Mouse (Mus musculus): ENCODE results near the gene Med28.

Gene Med28

GRCm38 (mm10) chr5:45510071-45510470 is 10.0 kb upstream of the Med28 start:
- no peak for DNase-seq (ENCODE audit: extremely low read depth, low read depth, low spot score)

- no peak for DNase-seq (ENCODE audit: extremely low read depth, low read depth, low spot score)
Measured at GRCm38 (mm10) chr5:45512908-45513307, 7.1 kb upstream of the Med28 start.

GRCm38 (mm10) chr5:45513511-45513910 is 6.5 kb upstream of the Med28 start:
- no peak for DNase-seq (ENCODE audit: extremely low read depth, low read depth, low spot score)

- no peak for DNase-seq (ENCODE audit: extremely low read depth, low read depth, low spot score)
Measured at GRCm38 (mm10) chr5:45514599-45514998, 5.4 kb upstream of the Med28 start.

- no peak for DNase-seq (ENCODE audit: extremely low read depth, low read depth, low spot score)
Measured at GRCm38 (mm10) chr5:45515151-45515743, 4.8 kb upstream of the Med28 start.

- DNase-seq (ENCODE audit: extremely low read depth, low read depth, low spot score), result no peak
Measured at GRCm38 (mm10) chr5:45520809-45521110, 731 bp downstream of the Med28 start.

DNA sequence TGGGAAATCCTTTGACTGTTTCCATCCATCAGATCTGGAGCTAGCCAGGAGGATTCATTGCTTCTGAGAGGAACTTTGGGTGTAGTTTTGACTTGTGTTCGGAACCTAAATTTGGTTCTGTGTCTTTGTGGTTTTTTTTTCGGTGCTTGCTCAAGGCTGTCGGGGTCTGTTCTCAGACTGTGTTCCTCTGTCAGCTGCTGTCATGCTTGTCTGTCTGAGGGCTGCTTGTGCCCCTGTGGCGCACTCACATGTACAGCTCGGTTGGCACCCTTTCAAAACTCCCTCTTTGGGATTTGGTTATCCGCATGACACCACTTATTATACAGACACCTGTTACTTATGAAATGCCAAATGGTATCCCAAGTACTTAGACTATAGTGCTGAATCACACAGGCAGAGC is 1.6 kb downstream of the Med28 start:
- DNase-seq (ENCODE audit: extremely low read depth, low read depth, low spot score), result no peak

DNA sequence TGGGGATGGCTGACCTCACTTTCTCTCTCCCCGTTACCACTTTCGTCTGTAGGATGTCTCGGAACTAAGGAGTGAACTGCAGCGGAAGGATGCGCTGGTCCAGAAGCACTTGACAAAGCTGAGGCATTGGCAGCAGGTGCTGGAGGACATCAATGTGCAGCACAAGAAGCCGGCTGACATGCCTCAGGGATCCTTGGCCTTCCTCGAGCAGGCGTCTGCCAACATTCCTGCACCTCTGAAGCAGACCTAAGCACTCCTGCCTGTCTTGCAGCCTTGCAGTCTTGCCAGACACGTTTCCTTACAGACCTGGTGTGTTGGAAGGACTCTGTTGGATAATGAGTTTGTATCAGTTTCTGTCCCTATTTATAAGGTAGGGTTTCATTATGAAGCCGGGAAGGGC is 5.1 kb downstream of the Med28 start:
- DNase-seq (ENCODE audit: extremely low read depth, low read depth, low spot score), result no peak

- no peak for DNase-seq (ENCODE audit: extremely low read depth, low read depth, low spot score)
Measured at GRCm38 (mm10) chr5:45526338-45526737, 6.3 kb downstream of the Med28 start.

- no peak for DNase-seq (ENCODE audit: extremely low read depth, low read depth, low spot score)
Measured at GRCm38 (mm10) chr5:45529696-45530095, 9.7 kb downstream of the Med28 start.

DNA sequence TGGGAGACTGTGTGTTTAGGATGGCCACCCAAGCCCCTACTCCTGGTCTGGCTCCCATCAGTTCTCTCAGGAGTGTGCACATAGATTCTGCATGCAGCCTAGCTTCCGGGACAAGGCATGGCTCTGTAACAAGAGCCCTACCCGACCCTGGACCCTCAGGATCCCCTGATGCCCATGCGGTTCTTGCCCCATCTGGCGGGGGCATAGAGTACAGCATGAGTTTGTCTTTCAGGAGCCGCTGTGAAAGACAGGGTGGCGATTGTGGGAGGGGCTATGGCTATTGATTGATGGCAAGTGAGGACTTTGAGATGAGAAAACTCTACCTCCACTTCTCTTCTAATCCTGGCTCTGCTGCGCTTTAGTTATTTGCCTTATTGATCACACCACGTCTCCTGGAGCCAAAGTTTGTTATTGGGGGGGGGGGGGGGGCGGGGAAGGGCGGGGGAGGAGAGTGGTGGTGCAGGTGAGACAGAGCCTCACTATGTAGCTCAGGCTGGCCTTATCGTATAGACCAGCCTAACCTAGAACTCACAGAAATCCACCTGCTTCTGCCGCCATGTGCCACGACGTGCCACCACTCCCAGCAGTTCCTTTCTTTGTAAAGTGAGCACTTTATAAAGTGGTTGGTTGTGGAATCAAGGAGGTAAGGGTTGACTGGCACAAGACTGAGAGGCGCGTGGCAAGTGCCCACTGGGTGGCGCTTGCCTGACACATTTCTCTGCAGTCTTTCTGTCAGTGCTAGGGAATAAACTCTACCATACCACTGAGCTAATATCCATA is 14.5 kb downstream of the Med28 start:
- DNase-seq (ENCODE audit: extremely low read depth, low read depth, low spot score), result no peak

DNA sequence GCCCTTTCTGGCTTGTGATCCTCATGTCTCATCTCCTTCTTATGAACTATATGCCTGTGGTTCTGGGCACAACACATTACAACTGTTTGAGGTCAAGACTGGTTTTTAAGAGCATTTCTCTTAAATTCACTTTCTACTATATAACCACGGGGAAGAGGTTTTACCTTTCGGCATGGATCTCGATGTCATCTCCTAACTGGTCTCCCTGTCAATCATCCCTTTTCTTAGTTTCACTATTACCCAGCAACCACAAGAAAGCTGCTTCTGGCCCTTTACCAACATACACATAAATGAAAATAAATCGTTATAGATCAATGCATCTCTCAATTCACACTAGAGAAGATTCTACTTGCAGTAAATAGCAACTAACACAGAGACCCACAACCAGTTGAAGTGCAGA is 15.1 kb downstream of the Med28 start:
- no peak for DNase-seq (ENCODE audit: extremely low read depth, low read depth, low spot score)

DNA sequence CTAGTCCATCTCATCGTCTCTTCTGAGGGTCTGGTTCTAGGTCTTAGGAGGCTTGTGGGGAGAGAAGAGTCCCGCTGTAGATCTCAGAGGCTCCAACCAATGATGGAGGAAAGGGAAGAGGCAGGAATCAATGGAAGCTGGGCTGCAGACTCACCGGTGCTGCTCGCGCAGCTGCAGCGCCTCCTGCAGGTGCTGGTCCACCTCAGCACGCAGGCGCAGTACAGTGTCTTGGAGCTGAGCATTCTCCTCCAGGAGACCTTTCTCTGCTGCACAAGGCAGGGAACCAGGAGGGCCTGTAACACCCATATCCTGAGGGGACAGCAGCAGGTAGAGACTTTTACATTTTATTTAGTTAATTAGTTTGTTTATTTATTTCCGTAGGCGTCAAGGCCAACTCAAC is 19.5 kb downstream of the Med28 start:
- no peak for DNase-seq (ENCODE audit: extremely low read depth, low read depth, low spot score)

GRCm38 (mm10) chr5:45543374-45543773 is 23.3 kb downstream of the Med28 start:
- no peak for DNase-seq (ENCODE audit: extremely low read depth, low read depth, low spot score)

DNA sequence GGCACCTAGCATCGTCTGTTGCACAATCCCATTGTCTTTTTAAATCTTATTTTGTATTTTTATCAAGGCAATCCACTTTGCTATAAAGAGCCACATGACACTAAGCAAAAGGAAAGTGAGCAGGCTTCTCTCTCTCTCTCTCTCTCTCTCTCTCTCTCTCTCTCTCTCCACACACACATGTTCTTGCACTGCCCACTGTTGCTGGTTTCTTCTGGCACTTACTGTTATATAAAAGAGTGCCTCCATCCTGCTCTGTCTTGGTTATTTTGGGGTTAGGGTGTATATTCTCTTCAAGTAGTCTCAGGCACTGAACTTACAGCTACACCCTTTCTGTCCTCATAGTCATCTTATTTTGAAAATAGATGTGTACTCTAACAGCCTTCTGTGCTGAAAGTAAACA is 29.6 kb downstream of the Med28 start:
- DNase-seq (ENCODE audit: extremely low read depth, low read depth, low spot score), result no peak

GRCm38 (mm10) chr5:45564054-45564453 is 44.0 kb downstream of the Med28 start:
- DNase-seq (ENCODE audit: extremely low read depth, low read depth, low spot score), result no peak

DNA sequence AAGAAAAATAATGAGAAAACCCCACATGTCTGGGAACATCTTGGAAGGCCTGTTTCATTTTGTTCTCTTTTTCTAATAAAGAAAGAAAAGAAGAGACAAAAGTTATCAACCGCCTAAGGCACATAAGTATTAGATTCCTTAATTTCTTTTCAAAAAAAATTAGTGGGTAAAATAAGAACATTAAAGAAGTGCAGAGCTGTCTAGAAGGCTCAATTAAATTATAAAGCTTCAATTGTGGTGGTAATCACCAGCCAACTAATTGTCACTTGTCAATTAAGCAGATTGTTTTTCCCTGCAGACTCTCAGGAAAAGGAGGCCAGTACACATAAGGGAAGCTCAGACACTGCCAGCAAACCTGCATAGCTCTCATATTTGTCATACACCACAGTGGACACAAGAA is 45.8 kb downstream of the Med28 start:
- no peak for DNase-seq (ENCODE audit: extremely low read depth, low read depth, low spot score)

DNA sequence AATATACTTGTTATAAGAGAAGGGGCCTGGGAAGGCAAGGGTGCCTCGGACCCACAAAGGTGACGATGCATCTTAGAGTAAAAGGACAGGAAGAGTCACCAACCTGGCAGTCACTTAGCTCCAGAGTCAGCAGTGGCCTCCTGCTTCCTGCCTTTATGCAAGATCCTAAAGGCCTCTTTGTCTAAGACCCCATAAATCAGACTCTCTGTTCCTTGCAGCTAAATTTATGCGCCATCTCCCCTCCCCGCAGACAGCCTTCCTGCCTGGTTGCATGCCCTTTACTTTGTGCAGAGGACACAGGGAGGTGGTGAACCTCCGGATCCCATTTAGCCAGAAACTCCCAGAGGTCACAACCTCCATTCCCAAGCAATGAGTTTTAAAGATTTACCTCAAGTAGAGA is 52.8 kb downstream of the Med28 start:
- no peak for DNase-seq (ENCODE audit: extremely low read depth, low read depth, low spot score)

GRCm38 (mm10) chr5:45576716-45577115 is 56.7 kb downstream of the Med28 start:
- DNase-seq (ENCODE audit: extremely low read depth, low read depth, low spot score), result peak; percentile 62

DNA sequence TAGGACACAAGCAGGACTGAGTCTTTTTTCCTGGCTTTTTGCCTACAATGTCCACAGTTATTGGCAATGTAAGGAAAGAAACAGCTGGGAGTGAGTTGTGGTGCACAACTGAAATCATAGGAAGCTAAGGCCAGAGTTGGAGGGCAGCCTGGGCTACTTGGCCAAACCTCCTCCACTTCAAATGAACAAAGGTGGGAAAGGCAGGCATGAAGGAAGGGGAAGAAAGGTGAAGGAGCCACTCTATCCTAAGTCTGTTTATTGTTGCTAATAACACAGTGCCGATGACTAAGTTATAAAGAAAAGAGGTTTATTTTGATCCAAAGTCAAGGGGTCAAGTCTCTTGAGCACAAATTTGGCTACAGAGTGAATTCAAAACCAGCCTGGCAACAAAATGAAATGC is 57.3 kb downstream of the Med28 start:
- DNase-seq (ENCODE audit: extremely low read depth, low read depth, low spot score), result no peak
